Mouse (Mus musculus): ENCODE results near the gene Slc50a1. TPM values are rescaled to one million over a fixed set of nuclear protein-coding genes. Genes with fewer than 3 reads are reported as not detected.

The Slc50a1 gene
- total RNA-seq, 2 experiments from 2014 or later, result 62.4 to 63.1 TPM

GRCm38 (mm10) chr3:89236516-89236915 is 33.9 kb downstream of the Slc50a1 start:
- DNase-seq (ENCODE audit: low spot score in 2 of 2), result no peak

GRCm38 (mm10) chr3:89233562-89234110 is 36.7 kb downstream of the Slc50a1 start:
- DNase-seq (ENCODE audit: low spot score in 2 of 2), result no peak

GRCm38 (mm10) chr3:89232614-89233013 is 37.8 kb downstream of the Slc50a1 start:
- no peak for DNase-seq (ENCODE audit: low spot score in 2 of 2)

- DNase-seq (ENCODE audit: low spot score in 2 of 2), result no peak
These were observed 38.5 kb downstream of the Slc50a1 start for GRCm38 (mm10) chr3:89231772-89232275.

GRCm38 (mm10) chr3:89231345-89231744 is 39.0 kb downstream of the Slc50a1 start:
- DNase-seq (ENCODE audit: low spot score in 2 of 2), result no peak

- no peak for DNase-seq (ENCODE audit: low spot score in 2 of 2)
These were observed 39.8 kb downstream of the Slc50a1 start for GRCm38 (mm10) chr3:89230561-89230960.

GRCm38 (mm10) chr3:89229276-89229675 is 41.1 kb downstream of the Slc50a1 start:
- DNase-seq (ENCODE audit: low spot score in 2 of 2), result no peak

- no peak for DNase-seq (ENCODE audit: low spot score in 2 of 2)
These were observed 41.5 kb downstream of the Slc50a1 start, which contains the start of gene Muc1 for GRCm38 (mm10) chr3:89228836-89229235. Gene Muc1, plus strand, starts transcription at chr3:89229057.

GRCm38 (mm10) chr3:89228180-89228549 is 42.2 kb downstream of the Slc50a1 start:
- peak; percentile 64 to 79 for DNase-seq (ENCODE audit: low spot score in 2 of 2)

GRCm38 (mm10) chr3:89227307-89228179 is 42.8 kb downstream of the Slc50a1 start:
- peak; percentile 70 to 77 for DNase-seq (ENCODE audit: low spot score in 2 of 2)

GRCm38 (mm10) chr3:89226900-89227299 is 43.5 kb downstream of the Slc50a1 start, which contains the start of gene Mtx1:
Gene Mtx1, minus strand, starts transcription at chr3:89227088.
- DNase-seq (ENCODE audit: low spot score in 2 of 2), result no peak

- no peak for DNase-seq (ENCODE audit: low spot score in 2 of 2)
These were observed 44.0 kb downstream of the Slc50a1 start for GRCm38 (mm10) chr3:89226361-89226760.

GRCm38 (mm10) chr3:89225918-89226317 is 44.5 kb downstream of the Slc50a1 start:
- no peak for DNase-seq (ENCODE audit: low spot score in 2 of 2)

- no peak for DNase-seq (ENCODE audit: low spot score in 2 of 2)
These were observed 45.0 kb downstream of the Slc50a1 start for GRCm38 (mm10) chr3:89225321-89225815.

- no peak for DNase-seq (ENCODE audit: low spot score in 2 of 2)
These were observed 45.6 kb downstream of the Slc50a1 start for GRCm38 (mm10) chr3:89224796-89225195.

- no peak for DNase-seq (ENCODE audit: low spot score in 2 of 2)
These were observed 49.2 kb downstream of the Slc50a1 start for GRCm38 (mm10) chr3:89221167-89221566.

GRCm38 (mm10) chr3:89219546-89219945 is 50.8 kb downstream of the Slc50a1 start:
- no peak for DNase-seq (ENCODE audit: low spot score in 2 of 2)

GRCm38 (mm10) chr3:89218271-89218670 is 52.1 kb downstream of the Slc50a1 start:
- no peak for DNase-seq (ENCODE audit: low spot score in 2 of 2)
